Mouse (Mus musculus) hindbrain, embryonic 16.5 days (tissue): ENCODE results near the gene Evl. TPM values are rescaled to one million over a fixed set of nuclear protein-coding genes. Genes with fewer than 3 reads are reported as not detected.

Experiments used
- ATAC-seq: fragments of 200-750 bp; cut with Nextera tagmentation; 2 replicates; pipeline ENCODE4 v1.8.0; 2017; ENCODE audit warnings: moderate TSS enrichment, moderate library complexity
- H3K27ac ChIP-seq: fragments of 300-500 bp; sonication (generic); 2 replicates; pipeline ENCODE4 v1.5.1; 2014; ENCODE audit warnings: low read depth, mild to moderate bottlenecking, control low read depth, low read length, moderate library complexity
- H3K27me3 ChIP-seq: fragments of 300-500 bp; sonication (generic); replicated peaks from 2 replicates; pipeline ENCODE4 v1.6.1; 2014; ENCODE audit warnings: low read length; ENCODE audit not compliant: control insufficient read depth, insufficient read depth
- H3K36me3 ChIP-seq: fragments of 300-500 bp; sonication (generic); 2 replicates; pipeline ENCODE4 v1.6.1; 2014; ENCODE audit warnings: mild to moderate bottlenecking, low read length, moderate library complexity, mixed read lengths; ENCODE audit not compliant: control insufficient read depth, insufficient read depth
- H3K4me1 ChIP-seq: fragments of 300-500 bp; sonication (generic); 2 replicates; pipeline ENCODE4 v1.6.1; 2014; ENCODE audit warnings: low read depth, low read length; ENCODE audit not compliant: control insufficient read depth, insufficient read depth
- H3K4me2 ChIP-seq: fragments of 300-500 bp; sonication (generic); 2 replicates; pipeline ENCODE4 v1.6.1; 2014; ENCODE audit warnings: mild to moderate bottlenecking, low read length, control low read depth, moderate library complexity
- H3K4me3 ChIP-seq: fragments of 300-500 bp; sonication (generic); 2 replicates; pipeline ENCODE4 v1.5.1; 2014; ENCODE audit warnings: mild to moderate bottlenecking, low read length, control low read depth, moderate library complexity
- H3K9ac ChIP-seq: fragments of 300-500 bp; sonication (generic); 2 replicates; pipeline ENCODE4 v1.6.1; 2014; ENCODE audit warnings: low read depth, mild to moderate bottlenecking, control low read depth, low read length, moderate library complexity
- H3K9me3 ChIP-seq: fragments of 300-500 bp; sonication (generic); 2 replicates; pipeline ENCODE4 v1.6.1; 2014; ENCODE audit warnings: mild to moderate bottlenecking, low read length, moderate library complexity; ENCODE audit not compliant: control insufficient read depth
- WGBS: fragments of 180-500 bp; shearing (Covaris S2); extraction: QIAGEN DNeasy Blood & Tissue Kit; methylation state at CpG from one replicate; pipeline ENCODE4 v1.1.7; 2014; 5-methylcytosine and 5-hydroxymethylcytosine counted together
- polyA plus RNA-seq: library from polyadenylated mRNA; unstranded; fragments of >200 nt; fragmentation: Nextera tagmentation; extraction: Ambion mirVana; gene quantifications from 2 replicates; pipeline ENCODE4 v1.2.1, GENCODE M21; 2015

Evl gene
- polyA plus RNA-seq, 1 experiment from 2014 or later, result 186 TPM

DNA sequence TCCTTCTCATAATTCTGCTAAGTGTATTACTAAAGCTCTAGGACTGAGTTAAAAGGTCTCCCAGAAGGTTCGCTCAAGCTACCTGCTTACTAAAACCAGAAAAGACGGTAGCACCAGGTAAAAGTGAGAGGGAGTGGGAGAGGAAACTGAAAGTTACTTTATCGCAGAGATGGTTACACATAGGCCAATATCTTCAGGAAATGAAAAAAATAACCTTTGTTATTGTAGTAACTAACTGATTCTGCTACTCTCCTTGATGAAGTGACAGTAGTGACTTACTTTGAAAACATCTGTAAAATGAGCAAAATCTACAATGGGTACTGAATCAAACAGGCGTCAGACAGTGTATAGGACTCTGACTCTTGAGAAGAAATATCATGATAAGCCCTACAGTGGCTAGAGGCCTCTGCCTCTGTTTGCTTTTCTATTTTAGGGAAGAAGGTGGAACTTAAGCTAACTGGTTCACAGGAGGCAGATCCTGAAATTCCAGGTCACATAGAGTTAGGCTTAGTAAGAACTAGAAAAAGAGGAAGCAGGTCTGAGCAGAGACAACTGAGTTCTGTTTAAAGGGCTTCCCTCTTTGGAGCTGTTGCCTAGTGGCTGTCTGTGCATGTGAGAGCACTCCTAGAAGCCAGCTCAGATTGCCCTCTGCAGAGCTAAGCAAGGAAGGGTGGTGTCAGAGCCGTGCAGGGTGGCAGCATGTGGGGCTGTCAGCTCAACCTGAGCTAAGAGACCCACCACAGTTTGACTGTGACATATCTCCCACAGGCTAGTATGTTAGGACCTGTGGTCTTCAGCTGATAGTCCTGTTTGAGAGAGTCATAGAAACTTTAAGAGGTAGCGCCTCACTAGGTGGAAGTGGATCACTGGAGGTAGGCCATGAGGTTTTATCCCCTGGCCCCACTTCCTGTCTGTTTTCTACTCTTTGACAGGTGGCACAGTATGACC lies 76.5 kb downstream of the Evl start:
- Histone ChIP-seq H3K27me3 (no peaks in the 10 kb centered on the region), H3K9ac (no peak overlapping the region), H3K4me3 (no peak overlapping the region), H3K4me1 (no peaks in the 10 kb centered on the region), H3K36me3 (no peaks in the 10 kb centered on the region), H3K27ac (no peak overlapping the region), H3K9me3 (no peaks in the 10 kb centered on the region), H3K4me2 (no peak overlapping the region)
- WGBS, result 92% methylated on average over 6 of the region's 6 CpGs
- ATAC-seq, result no peak

DNA sequence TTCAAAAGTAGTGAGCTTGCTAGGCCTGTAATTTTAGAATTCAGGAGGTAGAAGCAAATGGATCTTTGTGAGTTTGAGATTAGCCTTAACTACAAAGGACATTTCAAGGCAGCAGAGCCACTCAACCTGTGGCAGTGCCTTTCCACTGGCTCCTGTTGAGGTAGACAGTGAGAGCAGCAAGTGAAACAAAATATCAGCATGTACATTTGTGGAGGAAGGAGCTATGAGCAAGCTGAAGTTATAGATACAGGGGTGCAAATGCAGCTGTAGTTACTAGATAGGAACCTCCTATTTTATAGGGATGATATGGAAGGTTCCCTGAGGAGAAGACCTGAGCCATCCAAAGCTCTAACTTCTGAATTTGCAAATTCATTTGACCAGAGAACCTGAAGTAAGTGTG lies 78.0 kb downstream of the Evl start:
- no peak overlapping the region for H3K9ac ChIP-seq
- H3K36me3 ChIP-seq, result no peaks in the 10 kb centered on the region
- H3K27me3 ChIP-seq, result no peaks in the 10 kb centered on the region
- ATAC-seq, result no peak
- H3K9me3 ChIP-seq, result no peaks in the 10 kb centered on the region
- H3K27ac ChIP-seq, result no peak overlapping the region
- no peak overlapping the region for H3K4me3 ChIP-seq
- H3K4me2 ChIP-seq, result no peak overlapping the region
- no peaks in the 10 kb centered on the region for H3K4me1 ChIP-seq

GRCm38 (mm10) chr12:108634031-108634430 lies 79.5 kb downstream of the Evl start:
- WGBS, result 100% methylated on average over 1 of the region's 1 CpGs
- H3K36me3 ChIP-seq, result no peaks in the 10 kb centered on the region
- H3K9ac ChIP-seq, result no peak overlapping the region
- H3K27me3 ChIP-seq, result no peaks in the 10 kb centered on the region
- no peak overlapping the region for H3K27ac ChIP-seq
- no peaks in the 10 kb centered on the region for H3K4me1 ChIP-seq
- H3K4me2 ChIP-seq, result no peak overlapping the region
- no peak for ATAC-seq
- no peak overlapping the region for H3K4me3 ChIP-seq
- H3K9me3 ChIP-seq, result no peaks in the 10 kb centered on the region

- ATAC-seq, result no peak
- Histone ChIP-seq H3K27ac (no peak overlapping the region), H3K27me3 (no peaks in the 10 kb centered on the region), H3K4me1 (no peaks in the 10 kb centered on the region), H3K4me2 (no peak overlapping the region), H3K4me3 (no peak overlapping the region), H3K36me3 (no peaks in the 10 kb centered on the region), H3K9ac (no peak overlapping the region), H3K9me3 (no peaks in the 10 kb centered on the region)
- WGBS, result 93% methylated on average over 4 of the region's 4 CpGs
Measured at GRCm38 (mm10) chr12:108635501-108635900, 81.0 kb downstream of the Evl start.

DNA sequence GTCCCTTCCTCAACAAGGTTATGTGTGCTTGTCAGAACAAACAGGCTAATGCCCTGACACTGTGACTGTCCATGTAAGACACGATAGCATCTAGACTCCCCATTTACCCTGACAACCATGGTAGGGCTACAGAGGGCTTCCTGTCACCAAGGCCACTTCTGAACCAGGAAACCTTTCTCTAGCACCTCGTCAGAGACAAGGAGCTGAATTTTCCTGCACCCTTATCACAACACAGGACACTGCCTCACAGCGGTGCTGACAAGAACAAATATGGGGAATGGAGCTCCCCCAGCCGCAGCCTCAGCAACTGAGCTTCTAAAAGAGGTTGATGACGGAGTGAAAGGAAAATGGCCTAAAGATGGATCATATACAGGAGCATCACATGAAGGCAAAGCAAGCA lies 82.9 kb downstream of the Evl start:
- H3K4me2 ChIP-seq, result no peak overlapping the region
- H3K27me3 ChIP-seq, result no peaks in the 10 kb centered on the region
- no peaks in the 10 kb centered on the region for H3K36me3 ChIP-seq
- ATAC-seq, result no peak
- no peak overlapping the region for H3K9ac ChIP-seq
- H3K27ac ChIP-seq, result no peak overlapping the region
- 90% methylated on average over 5 of the region's 5 CpGs for WGBS
- H3K4me3 ChIP-seq, result no peak overlapping the region
- no peaks in the 10 kb centered on the region for H3K4me1 ChIP-seq
- H3K9me3 ChIP-seq, result no peaks in the 10 kb centered on the region

DNA sequence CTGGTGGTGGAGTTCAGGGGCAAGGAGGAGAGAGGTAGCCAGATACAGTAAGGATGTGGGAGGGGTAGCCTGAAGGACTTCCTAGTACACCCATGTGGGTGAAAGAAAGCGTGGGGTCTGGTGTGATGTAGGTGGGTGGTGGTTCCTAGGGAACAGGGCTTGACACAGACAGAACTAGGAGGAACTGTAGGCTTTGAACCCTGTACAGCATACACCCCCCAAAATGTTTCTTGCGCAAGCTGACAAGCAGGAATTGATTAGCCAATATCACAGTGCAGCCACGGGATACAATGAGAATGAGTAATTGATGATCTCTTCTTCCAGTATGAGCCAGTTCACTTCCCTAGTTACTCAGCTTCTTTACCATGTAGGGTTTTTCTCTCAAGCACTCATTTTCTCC lies 84.6 kb downstream of the Evl start:
- Histone ChIP-seq H3K9me3 (no peaks in the 10 kb centered on the region), H3K27ac (no peak overlapping the region), H3K27me3 (no peaks in the 10 kb centered on the region), H3K4me2 (no peak overlapping the region), H3K4me1 (no peaks in the 10 kb centered on the region), H3K9ac (no peak overlapping the region), H3K36me3 (no peaks in the 10 kb centered on the region), H3K4me3 (no peak overlapping the region)
- WGBS, result 85% methylated on average over 3 of the region's 3 CpGs
- ATAC-seq, result no peak

GRCm38 (mm10) chr12:108642019-108642418 lies 87.5 kb downstream of the Evl start:
- Histone ChIP-seq H3K27me3 (no peaks in the 10 kb centered on the region), H3K4me2 (no peak overlapping the region), H3K4me1 (no peaks in the 10 kb centered on the region), H3K9ac (no peak overlapping the region), H3K36me3 (no peaks in the 10 kb centered on the region), H3K4me3 (no peak overlapping the region), H3K9me3 (no peaks in the 10 kb centered on the region), H3K27ac (no peak overlapping the region)
- 98% methylated on average over 3 of the region's 3 CpGs for WGBS
- no peak for ATAC-seq

DNA sequence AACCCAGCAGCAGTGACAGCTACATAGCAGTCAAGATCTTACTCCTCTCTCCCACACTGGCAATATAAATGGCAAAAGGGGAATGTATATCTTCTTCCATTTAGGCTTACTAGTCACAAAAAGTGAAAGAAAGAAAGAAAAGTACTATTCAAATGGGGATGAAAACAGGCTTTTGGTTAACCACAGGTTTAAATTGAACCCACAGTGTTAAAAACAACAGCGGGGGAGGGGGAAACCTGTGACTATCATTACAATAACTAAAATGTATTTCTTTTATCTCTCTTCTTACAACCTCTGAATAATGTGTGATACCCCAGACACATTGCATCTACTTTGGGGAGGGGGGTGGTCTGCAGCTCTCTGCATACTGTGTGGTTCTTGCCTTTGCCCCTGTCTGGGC lies 91.7 kb downstream of the Evl start:
- Histone ChIP-seq H3K27me3 (no peaks in the 10 kb centered on the region), H3K9me3 (no peaks in the 10 kb centered on the region), H3K4me2 (no peak overlapping the region), H3K9ac (no peak overlapping the region), H3K4me3 (no peak overlapping the region), H3K27ac (no peak overlapping the region), H3K4me1 (no peaks in the 10 kb centered on the region), H3K36me3 (peaks cover 4% of the 10 kb centered on the region; the same call in 1 of the 2 replicates)
- 100% methylated on average over 1 of the region's 1 CpGs for WGBS
- ATAC-seq, result no peak

GRCm38 (mm10) chr12:108647784-108648183 lies 93.3 kb downstream of the Evl start:
- no peak for ATAC-seq
- Histone ChIP-seq H3K4me3 (no peak overlapping the region), H3K9ac (no peak overlapping the region)

More at GRCm38 (mm10) chr12:108647784-108648183, 93.3 kb downstream of the Evl start:
- Histone ChIP-seq H3K4me2 (no peak overlapping the region), H3K27me3 (no peaks in the 10 kb centered on the region), H3K27ac (no peak overlapping the region), H3K36me3 (peaks cover 11% of the 10 kb centered on the region; the same call in 1 of the 2 replicates), H3K9me3 (no peaks in the 10 kb centered on the region), H3K4me1 (no peaks in the 10 kb centered on the region)
